Mouse (Mus musculus) embryonic fibroblast, embryonic 13.5 days (primary cell): ENCODE data around the gene Igsf21.

ENCODE experiments used
- CTCF ChIP-seq: IDR thresholded peaks from 2 replicates; pipeline ENCODE4 v1.5.1; 2011; ENCODE audit warnings: mild to moderate bottlenecking, control low read depth, low read length, moderate library complexity, borderline replicate concordance; ENCODE audit not compliant: insufficient read depth
- POLR2A ChIP-seq: IDR thresholded peaks from 2 replicates; pipeline ENCODE4 v1.6.1; 2011; ENCODE audit warnings: low read depth, mild to moderate bottlenecking, control low read depth, low read length, moderate library complexity

DNA sequence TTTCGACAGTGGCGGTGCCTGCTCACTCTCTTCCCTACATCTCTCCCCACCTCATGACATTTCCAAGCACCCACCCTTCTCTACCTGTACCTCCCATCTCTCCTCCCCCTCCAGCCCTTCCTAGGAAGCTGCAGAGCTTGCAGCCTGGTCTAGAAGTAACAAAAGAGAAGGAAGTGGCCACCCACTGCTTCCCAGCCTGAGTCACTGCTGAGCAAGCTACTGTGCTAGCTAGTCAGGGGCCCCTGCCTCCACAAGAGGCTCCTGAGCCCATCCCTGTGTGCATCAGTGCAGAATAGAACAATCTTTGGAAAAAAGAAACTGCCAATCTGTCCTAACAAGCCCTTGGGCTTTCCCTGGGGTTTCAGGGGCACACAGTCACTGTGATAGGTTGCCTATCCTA is 31.7 kb upstream of the Igsf21 start:
- TF ChIP-seq CTCF, result no peak
- TF ChIP-seq POLR2A, result no peak
